Mouse (Mus musculus): Measurements from ENCODE around the gene Timm13. TPM values are rescaled to one million over a fixed set of nuclear protein-coding genes. Genes with fewer than 3 reads are reported as not detected.
A peak's percentile ranks its signal among the peaks of the same experiment; 100 is the strongest.

Timm13 gene
- 100 to 1,000 TPM; 162 to 179 TPM for total RNA-seq (2021)
- long read RNA-seq, experiment 1, transcript Timm13-201 (3 exons, 1,225 nt) = major isoform, 173 of 199 reads
- long read RNA-seq, experiment 1, transcript Timm13-202 (2 exons, 435 nt) = minor isoform, 7 of 199 reads
- long read RNA-seq, experiment 1, transcript Timm13-204 (3 exons, 542 nt) = minor isoform, 5 of 199 reads
- long read RNA-seq, experiment 1, partial matches to known transcripts = 0 of 199 reads
- long read RNA-seq, experiment 1, other reads (novel, unspliced or antisense) = 13 of 199 reads
- long read RNA-seq, experiment 2, transcript Timm13-204 (3 exons, 542 nt) = minor isoform, 17 of 163 reads
- long read RNA-seq, experiment 2, transcript Timm13-201 (3 exons, 1,225 nt) = major isoform, 129 of 163 reads
- long read RNA-seq, experiment 2, partial matches to known transcripts = 1 of 163 reads
- long read RNA-seq, experiment 2, other reads (novel, unspliced or antisense) = 13 of 163 reads

DNA sequence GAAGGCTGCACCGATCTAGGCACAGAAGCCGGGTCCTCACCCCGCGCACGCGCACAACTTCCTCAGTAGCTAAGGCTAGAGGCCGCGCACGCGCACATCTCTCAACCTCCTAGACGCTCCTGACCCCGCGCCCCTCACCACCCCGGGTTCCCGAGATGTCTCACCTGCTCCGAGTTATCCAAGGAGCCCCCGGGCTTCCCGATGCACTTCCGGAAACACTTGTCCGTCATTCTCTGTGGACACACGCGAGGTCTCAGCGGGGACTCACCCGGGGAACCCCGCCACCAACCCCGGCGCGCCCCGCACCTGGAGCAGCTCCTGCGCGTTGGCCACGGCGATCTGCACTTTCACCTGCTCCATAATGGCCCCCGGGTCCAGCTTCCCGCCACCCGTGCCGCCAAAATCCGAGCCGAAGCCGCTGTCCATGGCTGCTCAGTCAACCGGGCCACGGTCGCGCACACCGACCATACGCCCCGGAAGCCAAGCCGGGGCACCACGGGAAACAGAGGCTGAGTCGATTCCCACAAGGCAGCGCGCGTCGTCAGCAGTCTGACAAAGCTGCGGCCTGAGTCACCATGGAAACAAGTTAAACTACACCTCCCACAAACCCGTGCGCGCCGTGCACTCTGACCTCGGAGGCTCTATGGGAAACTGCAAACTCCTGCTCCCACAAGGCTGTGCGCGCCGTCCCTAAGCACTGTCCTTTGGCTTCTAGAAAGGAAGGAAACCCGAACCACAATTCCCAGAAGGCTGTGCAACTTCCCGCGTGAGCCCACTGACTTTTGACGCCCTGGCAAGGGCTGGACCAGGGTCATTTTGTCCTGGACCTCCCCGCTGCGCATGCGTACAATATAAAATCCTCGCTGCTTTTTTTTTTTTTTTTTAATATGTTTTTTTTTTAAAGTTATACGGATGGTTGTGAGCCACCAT is at the start of gene Timm13:
TSS of gene Timm13 (minus strand) at position 652 of the 930 bp plus-strand sequence.
- DNase-seq (ENCODE audit: low spot score in 2 of 2) = peak; percentile 78 to 93

DNA sequence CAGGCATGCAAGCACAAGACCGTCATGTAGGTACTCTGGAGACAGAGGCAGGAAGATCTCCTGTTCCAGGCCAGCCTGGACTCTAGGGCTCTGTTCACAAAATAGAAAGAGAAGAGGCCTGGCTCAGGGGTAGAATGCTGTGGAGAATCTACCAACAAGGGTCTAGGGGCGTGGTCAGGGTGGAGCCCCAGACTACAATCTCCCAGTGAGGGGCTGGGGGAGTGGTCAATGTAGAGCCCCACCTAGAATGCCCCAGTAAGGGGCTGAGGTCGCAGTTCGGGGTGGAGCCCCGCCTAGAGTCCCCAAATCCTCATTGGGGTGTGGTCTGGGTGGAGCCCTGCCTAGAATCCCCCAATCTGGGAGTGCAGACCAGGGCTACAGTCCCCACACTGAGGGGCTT is 49.5 kb upstream of the Timm13 start:
- DNase-seq (ENCODE audit: low spot score in 2 of 2) = no peak

DNA sequence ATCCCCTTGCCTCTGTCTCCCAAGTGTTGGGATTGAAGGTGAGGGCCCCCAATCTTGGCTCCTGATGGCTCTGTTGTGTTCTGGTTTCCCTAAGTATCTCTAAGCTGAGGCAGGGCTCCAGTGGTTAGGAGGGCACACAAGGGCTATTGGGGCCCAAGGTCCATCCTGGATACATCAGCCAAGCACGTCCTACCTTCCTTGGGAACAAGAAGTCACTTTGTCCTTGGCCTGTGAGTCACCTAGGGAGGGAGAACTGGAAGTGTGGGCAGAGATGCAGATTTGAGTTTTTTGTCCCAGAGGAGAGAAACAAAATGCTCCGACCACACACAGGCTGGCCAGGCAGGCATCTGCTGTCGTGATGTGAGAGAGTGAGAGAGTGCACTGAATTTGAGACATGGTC is 48.3 kb upstream of the Timm13 start:
- DNase-seq (ENCODE audit: low spot score in 2 of 2) = no peak

DNA sequence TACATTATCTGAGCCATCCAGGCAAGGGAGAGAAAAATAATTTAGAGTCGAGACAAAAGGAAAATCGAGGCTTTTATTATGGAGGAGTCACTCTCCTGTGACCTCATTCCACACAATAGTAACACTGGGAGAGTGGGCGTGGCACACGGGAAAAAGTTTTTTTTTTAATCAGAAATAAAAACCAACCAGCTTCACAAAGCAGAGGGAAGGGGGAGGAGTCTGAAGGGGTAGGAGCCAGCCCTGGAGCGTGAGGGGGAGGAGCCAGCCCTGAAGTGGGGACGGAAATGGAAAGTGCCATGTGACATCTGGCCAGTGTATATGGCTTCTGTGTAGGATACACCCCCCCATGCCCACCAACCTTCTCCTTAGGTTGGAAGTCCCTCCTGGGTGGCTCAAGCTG is 47.8 kb upstream of the Timm13 start:
- no peak for DNase-seq (ENCODE audit: low spot score in 2 of 2)

DNA sequence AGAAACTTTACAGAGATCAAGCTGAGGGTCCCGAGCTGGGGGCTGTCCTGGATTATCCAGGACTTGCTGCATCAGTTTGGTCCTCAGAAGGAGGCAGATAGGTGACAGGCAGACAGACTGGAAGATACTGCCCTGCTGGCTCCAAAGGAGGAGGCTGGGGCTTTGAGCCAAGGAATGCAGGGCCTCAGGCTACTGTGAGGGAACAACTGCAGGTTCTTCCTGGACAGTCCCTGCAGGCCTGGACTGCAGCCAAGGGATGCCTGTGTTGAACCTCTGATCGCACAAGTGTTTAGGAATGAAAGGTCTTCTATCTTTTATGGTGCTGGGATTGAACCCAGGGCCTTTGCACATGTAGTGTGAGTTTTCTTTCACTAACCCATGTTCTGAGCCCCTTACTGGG is 47.0 kb upstream of the Timm13 start:
- no peak for DNase-seq (ENCODE audit: low spot score in 2 of 2)

DNA sequence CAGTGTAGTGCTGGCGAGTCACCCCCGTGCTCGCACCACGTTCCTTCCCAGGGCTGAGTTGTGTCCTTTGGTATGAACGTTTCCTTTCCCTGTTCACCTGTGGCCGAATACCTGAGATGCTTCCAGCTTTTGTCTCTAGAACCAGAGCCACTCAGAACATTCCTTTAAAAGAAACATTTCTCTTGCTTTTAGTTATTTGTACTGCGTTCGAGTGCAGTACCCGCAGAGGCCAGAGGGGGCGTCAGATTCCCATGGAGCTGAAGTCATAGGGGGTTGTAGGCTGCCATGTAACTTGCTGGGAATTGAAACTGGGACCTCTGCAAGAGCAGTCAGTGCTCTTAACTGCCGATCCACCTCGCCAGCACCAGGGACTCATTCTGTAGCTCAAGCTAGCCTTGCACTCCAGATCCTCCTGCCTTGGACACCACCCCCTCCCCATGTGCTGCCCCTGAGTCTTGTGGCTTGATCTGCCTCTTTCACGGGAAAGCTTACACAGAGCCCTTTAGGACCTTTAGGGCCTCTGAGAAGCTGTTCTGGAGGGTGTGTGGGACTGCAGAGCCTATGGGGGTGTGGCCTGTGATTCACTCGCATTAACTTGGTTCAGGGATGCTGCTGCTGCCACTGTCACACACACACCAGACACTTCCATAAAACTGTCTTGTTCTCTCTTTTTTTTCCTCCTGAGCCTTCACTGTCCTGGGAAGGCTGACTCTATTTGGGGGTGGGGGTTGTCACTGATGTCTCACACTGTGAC is 46.1 kb upstream of the Timm13 start:
- no peak for DNase-seq (ENCODE audit: low spot score in 2 of 2)

DNA sequence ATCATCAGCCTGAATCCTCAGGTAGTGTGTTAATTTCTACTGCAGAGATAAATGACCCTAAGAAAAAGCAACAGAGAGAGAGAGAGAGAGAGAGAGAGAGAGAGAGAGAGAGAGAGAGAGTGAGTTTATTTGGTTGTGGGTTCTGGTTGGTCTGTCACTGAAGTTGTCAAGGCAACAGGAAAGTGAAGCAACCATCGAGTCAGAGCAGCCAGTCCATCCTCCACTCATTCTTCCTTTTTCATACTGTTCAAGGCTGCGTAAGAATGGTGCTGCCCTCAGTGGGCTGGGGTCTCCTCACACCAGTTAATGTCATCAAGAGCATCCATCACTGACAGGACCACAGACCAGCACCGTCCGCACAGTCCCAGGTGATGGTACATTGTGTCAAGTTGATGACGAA is 43.5 kb upstream of the Timm13 start:
- DNase-seq (ENCODE audit: low spot score in 2 of 2) = no peak

DNA sequence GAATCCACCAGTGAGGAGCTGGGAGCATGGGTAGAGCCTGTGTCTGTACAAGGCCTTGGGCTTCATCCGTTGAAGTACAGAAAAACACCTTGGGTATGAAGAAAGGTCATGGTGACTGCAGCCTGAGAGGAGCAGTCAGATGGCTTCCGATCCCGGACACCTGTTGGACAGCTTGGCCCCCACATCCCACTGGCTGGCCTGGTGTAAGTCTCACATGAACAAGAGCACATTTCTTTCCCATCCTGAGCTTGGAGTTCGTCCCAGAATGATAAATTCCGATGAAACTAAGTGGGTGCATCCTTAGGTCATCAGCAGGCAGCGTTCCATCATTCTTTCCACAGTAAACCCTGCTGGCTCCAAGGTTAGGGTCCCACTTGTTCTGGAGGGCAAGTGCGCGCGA is 42.9 kb upstream of the Timm13 start:
- DNase-seq (ENCODE audit: low spot score in 2 of 2) = no peak

DNA sequence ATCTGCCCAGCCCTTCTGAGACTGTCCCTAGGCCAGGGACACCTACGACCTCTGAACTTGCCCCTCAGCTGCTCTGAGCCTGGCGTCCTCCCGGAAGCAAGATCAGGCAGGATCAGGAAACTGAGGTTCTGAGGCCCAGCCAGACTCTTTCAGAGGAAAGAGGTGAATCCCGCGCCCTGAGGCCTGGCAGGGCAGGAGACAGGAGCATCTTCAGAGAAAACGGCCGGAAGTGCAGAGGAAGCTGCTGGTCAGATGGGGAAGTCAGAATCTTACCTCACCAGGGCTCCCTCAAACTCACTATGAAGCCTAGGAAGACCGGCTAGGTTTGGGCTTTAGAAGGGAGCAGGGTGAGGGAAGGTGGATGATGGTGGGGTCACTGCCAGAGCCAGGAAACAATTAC is 42.1 kb upstream of the Timm13 start:
- DNase-seq (ENCODE audit: low spot score in 2 of 2) = no peak

DNA sequence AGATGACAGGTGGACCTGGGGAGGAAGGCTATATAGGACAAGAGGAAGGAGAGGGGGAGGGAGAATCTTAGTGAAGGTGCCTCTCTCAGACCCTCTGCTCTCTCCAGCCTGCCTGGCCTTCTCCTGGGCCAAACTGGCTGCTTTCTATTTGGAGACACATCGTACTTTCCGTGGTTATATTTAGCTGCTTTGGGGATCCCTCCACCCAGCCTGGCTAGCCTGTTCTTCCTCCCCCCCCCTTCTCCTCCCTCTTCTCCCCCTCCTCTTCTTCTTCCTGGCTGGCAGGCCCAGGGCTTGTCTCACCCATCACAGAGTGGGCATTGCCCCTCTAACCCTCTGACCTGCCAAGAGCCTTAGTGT is 40.2 kb upstream of the Timm13 start:
- DNase-seq (ENCODE audit: low spot score in 2 of 2) = no peak

DNA sequence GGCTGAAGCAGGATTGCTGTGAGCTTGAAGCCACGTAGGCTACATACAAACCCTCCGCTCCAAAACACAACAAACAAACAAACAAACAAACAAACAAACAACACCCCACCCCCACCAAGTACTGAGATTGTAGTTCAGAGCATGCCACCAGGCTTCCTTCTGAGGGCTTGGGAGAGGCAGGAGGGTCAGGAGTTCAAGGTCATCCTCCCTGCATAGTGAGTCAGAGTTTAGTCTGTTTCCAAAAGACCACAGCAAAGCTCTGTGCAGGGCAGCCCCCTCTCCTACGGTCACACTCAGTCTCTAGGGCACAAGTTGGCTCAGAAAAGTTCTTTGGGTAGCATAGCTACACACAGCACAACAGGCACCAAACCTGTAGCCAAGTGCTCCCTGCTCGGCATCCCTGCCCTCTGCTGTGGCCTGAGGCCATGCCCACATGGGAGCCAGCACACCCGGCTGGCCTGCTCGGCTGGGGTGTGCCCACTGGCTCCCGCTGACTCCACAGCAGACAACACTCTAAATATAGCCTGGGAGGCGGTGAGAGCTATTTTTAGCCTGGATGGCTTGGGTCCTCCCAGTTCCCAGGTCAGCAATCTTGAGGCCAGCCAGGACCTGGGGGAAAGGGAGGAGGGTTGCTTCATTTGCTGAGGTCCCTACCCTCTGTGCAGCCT is 39.7 kb upstream of the Timm13 start:
- DNase-seq (ENCODE audit: low spot score in 2 of 2) = no peak

DNA sequence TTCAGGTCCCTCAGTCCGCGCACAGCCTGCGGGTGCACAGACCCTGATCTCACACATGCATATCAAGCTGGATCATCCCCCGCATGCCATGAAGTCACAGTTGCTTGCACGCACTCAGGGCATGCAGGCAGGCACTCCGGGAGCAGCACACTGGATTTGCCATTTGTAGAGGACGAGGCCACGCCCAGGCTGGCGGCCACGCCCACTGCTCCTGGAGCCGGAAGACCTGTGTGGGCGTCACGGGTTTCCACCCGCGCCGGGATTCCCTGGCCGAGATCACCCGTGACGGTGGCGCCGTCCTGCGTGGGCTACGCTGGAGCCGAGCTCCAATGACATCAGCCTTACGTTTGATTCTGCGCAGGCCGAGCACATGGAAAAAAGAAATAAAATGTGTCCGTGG is 38.9 kb upstream of the Timm13 start:
- peak in 1 of 2 experiments; percentile 64 for DNase-seq (ENCODE audit: low spot score in 2 of 2)

DNA sequence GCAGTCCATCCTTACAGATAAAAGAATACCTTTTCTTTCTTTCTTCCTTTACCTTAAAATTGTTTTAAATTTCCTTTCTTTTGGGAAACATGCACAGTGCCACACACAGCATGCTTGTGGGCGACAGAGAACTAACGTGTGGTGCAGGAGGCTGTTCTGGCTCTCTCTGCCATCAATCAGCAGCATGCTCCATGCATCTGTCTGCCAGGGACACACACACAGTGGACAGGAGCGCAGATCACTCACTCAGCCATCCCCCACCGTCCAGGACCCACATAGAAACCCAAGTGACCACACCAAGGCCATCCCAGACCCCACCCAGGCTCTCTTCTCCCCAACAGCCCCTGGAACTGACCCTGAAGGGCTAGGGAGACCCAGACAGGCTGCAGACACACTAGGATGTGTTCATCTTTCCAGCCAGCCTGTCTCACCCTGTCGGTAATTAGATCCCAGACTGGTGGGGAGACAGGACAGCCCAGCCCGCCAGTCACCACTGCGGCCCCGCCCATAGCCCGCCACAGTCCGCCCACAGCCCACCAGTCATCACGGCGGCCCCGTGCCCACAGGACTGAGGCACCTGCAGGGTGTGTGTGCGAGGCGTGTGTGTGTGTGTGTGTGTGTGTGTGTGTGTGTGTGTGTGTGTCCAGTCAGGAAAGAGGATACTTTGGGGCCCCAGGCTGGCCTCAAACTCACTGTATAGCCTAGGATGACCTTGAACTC is 38.2 kb upstream of the Timm13 start:
- DNase-seq (ENCODE audit: low spot score in 2 of 2) = no peak

DNA sequence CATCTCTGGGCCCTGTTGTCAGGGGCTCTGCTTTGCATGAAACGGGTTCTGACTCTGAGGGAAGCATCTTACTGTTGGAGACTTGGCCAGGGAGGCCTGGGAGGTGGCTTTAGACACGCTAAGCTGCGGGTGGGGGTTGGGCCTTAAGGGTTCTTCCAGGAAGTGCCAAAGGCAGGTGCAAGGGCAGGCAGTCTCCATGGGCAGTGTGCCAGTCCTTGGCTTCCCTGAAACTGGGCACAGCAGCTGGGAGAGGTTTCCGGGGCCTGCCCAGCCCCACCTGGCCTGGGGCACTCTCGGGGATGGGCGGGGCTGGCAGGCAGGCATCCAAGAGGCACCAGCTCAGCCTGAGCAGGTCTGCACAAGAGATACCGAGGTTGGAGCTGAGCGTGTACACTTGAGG is 36.9 kb upstream of the Timm13 start:
- DNase-seq (ENCODE audit: low spot score in 2 of 2) = no peak

DNA sequence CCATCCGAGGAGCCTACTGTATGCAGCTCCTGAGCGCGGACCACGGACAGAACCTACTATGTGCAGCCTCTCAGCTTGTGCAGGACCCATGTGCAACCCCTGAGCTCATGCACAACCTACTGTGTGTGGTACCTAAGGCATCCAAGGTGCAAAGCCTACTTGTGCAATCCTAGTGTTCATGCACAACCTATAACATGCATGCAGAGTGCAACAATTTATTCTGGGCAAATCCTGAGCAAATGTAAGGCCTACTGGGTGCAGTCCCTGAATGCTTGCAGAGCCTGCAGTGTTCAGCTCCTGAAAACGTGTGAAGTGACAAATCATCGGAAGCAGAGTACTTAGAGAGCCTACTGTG is 36.0 kb upstream of the Timm13 start:
- DNase-seq (ENCODE audit: low spot score in 2 of 2) = no peak

DNA sequence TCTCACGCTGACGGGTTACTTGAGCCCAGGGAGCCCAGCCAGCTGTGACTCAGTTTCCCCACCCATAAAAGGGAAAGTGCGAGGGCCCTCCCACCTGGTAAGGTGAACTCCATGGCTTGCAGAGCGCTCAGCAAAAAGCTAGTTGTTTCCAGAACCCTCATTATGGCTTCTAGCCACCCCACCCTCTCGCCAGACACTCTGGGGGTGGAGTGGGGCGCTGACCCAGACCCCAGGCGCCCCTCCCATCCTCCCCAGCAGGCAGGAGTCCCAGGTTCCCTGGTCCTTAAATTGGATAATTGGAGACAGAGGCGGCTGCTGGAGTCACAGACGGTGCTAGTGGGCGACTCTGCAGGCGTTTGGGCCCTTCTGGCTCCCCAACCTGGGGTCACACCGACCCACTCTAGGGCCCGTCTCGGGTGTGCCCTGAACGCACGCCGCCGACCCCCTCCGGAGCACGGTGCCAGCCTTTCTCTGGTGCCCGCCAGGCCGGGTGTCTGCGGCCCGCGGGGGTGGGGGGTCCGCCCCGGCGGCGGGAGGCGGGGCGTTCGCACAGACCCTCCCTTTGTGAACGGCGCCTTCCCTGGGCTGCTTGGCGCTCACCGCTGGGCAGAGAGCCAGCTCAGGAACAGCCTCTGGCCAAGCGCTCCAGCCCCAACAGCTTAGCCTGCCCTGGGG is 35.5 kb upstream of the Timm13 start:
- no peak for DNase-seq (ENCODE audit: low spot score in 2 of 2)

DNA sequence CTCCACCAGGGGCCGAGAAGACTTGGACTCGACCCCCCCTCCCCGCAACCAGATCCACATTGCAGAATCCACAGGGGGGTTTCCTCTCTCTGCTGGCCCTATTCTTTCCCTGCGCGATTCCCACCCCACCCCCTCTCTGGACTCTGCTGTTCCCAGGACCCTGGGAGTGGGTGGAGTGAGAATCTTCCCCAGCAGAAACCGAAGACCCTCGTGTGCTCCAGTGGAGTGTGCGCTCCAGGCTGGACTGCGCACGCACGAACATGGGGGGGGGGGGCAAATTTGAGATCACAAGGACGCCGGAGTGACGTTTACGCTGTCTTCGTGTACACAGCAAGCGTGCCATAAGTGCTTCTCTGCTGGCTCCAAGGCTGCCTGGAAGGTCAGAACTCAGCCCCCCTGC is 34.9 kb upstream of the Timm13 start:
- no peak for DNase-seq (ENCODE audit: low spot score in 2 of 2)

DNA sequence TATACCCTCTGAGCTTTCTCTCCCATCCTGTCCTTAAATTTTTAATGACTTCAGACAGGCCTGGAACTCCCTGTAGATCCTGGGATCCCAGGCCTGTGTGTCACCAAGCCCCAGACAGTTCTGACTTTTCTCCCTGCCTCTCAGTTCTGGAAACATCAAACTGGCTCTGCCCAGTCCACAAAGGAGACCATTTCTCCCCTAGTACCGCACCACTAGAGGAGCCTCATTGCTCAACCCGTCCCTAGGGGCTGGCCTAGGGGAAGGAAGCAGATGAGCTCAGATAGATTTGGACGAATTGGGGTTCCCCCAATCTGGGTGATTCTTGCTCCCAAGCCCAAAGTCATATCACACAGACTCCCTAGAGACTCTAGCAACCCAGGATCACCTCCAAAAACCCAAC is 34.5 kb upstream of the Timm13 start:
- DNase-seq (ENCODE audit: low spot score in 2 of 2) = no peak

DNA sequence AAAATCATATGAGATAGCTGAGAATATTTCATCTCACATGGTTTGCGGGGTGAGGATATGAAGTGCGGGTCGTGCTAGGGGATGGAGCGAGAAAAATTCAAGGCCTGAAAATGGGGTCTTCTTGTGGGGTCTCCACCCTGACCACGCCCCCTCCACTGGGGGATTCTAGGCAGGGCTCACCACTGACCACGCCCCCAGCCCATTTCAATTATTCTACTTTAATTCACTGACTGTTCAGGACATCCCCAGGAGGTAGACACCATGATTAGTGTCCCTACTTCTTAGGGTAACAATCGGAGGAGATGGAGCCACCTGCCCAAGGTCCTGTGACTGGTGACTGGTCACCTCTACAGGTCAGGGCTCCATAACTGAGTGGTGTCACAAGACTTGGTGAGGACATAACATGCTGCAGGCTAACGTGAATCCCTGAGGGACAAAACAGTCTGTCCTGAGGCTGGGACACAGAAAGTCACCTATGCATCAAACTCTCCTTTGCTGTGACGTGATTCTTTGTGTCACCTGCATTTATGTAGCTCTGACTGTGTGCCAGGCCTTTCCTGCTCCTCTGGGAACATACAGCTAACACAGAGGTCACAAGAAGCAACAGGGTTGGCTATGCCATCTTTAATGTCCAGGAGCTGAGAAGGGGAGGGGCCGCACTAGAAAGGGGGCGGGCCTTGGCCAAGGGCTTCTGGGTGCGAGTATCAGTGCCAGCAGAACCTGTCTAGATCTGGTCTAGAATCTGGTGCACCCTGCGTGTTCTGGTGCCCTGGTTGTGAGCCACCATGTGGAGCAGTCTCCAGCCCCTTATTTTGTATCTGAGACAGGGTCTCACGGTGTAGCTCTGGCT is 33.6 kb upstream of the Timm13 start:
- DNase-seq (ENCODE audit: low spot score in 2 of 2) = no peak
